Mouse (Mus musculus) left cerebral cortex, adult 6 months (tissue): ENCODE results near the gene Dynlt1b. TPM values are rescaled to one million over a fixed set of nuclear protein-coding genes. Genes with fewer than 3 reads are reported as not detected.

Experiments used
- long read RNA-seq, 2 experiments: library from polyadenylated mRNA; unstranded; transcript quantifications; one replicate each; pipeline ENCODE4 v2.0.0; 2019 to 2020
- polyA plus RNA-seq: library from polyadenylated mRNA; unstranded; fragments of <200 nt; fragmentation: Nextera tagmentation; gene quantifications from 2 replicates; pipeline ENCODE4 v1.2.3, GENCODE M21; 2021

Gene Dynlt1b
- polyA plus RNA-seq, result 35.7 and 76.8 TPM in 2 replicates
- long read RNA-seq, experiment 1, transcript Dynlt1b-201 (5 exons, 771 nt), result major isoform, 8 of 18 reads
- long read RNA-seq, experiment 1, partial matches to known transcripts, result 6 of 18 reads
- long read RNA-seq, experiment 1, other reads (novel, unspliced or antisense), result 4 of 18 reads
- long read RNA-seq, experiment 2, transcript Dynlt1b-201 (5 exons, 771 nt), result major isoform, 31 of 35 reads
- long read RNA-seq, experiment 2, partial matches to known transcripts, result 4 of 35 reads
- long read RNA-seq, experiment 2, other reads (novel, unspliced or antisense), result 0 of 35 reads

DNA sequence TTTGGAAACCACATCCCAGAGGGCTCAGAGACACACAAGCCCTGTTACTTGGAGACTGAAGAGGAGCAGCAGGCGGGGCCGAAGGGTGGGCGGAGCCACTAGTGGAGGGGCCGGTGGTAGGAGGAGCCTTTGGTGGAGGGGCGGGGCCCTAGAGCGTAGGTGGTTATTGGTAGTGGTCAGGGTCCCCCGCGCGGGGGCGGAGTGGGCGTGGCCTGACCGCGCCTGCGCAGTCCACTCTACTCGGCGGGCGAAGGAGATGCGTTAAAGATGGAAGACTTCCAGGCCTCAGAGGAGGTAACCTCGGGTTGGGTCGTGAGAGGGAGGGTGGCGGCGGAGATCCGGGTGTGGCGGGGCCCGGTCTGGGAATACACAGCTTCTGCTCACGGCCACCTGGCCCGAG, at the start of gene Dynlt1b:
Gene Dynlt1b, plus strand, starts transcription at position 168 of the 400 bp plus-strand sequence.

Other genes with a start within 250 kb of the Dynlt1b start
- gene Tmem181a, start 173.3 kb upstream of the Dynlt1b start, polyA plus RNA-seq, result 34.0 and 46.1 TPM in 2 replicates
- gene Dynlt1a, start 112.6 kb upstream of the Dynlt1b start, polyA plus RNA-seq, result 5.6 and 13.6 TPM in 2 replicates
- gene Dynlt1c, start 171.6 kb downstream of the Dynlt1b start, polyA plus RNA-seq, result 0.32 and 0.75 TPM in 2 replicates
- gene Dynlt1f, start 225.8 kb downstream of the Dynlt1b start, polyA plus RNA-seq, result 16.6 and 16.9 TPM in 2 replicates
- 0.14 TPM in 1 of 2 replicates, not detected in the other for gene Sytl3, start 229.0 kb downstream of the Dynlt1b start, polyA plus RNA-seq